Mouse (Mus musculus): ENCODE data around the gene Ssrp1.
A peak's percentile ranks its signal among the peaks of the same experiment; 100 is the strongest.

Gene Ssrp1

GRCm38 (mm10) chr2:85037047-85038026 lies at the start of gene Ssrp1, which contains the start of gene P2rx3:
Gene Ssrp1, plus strand, starts transcription at chr2:85037234.
Gene P2rx3, minus strand, starts transcription at chr2:85037462.
- DNase-seq (ENCODE audit: low spot score in 2 of 2): peak; percentile 94 to 95

DNA sequence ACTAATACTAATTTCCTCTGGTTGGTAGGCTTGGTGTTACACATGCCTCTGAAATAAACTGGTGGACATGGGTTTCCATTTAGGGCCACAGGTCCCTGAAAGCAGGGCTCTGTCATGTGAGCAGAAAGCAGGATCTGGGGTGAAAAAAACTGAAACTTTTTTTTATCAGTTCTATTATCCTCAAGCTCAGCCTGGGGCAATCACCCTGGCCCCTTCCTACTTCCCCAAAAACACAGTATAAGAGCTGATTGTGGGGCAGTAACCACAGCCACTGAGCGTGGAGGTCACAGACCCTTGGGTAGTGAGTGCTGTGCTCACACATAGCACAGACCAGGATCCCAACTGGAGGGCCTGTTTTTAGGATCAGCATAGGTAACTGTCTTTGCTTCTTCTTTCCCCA lies 49.1 kb upstream of the Ssrp1 start, which contains the start of gene Prg3:
Gene Prg3 (plus strand): TSS at position 286 of the 400 bp plus-strand sequence.
- DNase-seq (ENCODE audit: low spot score in 2 of 2): no peak

GRCm38 (mm10) chr2:84996376-84996775 lies 40.7 kb upstream of the Ssrp1 start:
- DNase-seq (ENCODE audit: low spot score in 2 of 2): no peak

- DNase-seq (ENCODE audit: low spot score in 2 of 2): no peak
Observed at GRCm38 (mm10) chr2:84999486-85000181, 37.4 kb upstream of the Ssrp1 start.

GRCm38 (mm10) chr2:85001497-85001896 lies 35.5 kb upstream of the Ssrp1 start:
- no peak for DNase-seq (ENCODE audit: low spot score in 2 of 2)

- no peak for DNase-seq (ENCODE audit: low spot score in 2 of 2)
Observed at GRCm38 (mm10) chr2:85002575-85002974, 34.5 kb upstream of the Ssrp1 start.

GRCm38 (mm10) chr2:85004341-85004740 lies 32.7 kb upstream of the Ssrp1 start:
- peak; percentile 42 to 68 for DNase-seq (ENCODE audit: low spot score in 2 of 2)

- no peak for DNase-seq (ENCODE audit: low spot score in 2 of 2)
Observed at GRCm38 (mm10) chr2:85006600-85006999, 30.4 kb upstream of the Ssrp1 start.

DNA sequence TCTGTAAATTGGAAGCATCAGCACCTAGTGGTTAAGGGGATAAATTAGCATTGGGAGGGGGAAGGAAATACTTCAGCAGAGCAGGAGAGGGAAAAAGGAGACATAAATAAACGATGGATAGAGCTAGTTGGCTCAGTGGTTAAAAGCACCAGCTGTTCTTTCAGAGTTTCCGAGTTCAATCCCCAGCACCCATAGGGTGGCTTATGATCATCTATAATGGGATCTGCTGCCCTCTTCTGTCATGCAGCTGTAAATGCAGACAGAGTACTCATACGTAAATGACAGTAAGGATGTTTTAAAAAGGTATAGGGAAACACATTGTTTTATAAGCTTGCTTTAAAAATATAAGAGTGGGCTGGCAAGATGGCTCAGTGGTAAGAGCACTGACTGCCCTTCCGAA lies 29.3 kb upstream of the Ssrp1 start:
- DNase-seq (ENCODE audit: low spot score in 2 of 2): peak in 1 of 2 experiments; percentile 32

GRCm38 (mm10) chr2:85009212-85009611 lies 27.8 kb upstream of the Ssrp1 start:
- DNase-seq (ENCODE audit: low spot score in 2 of 2): no peak

DNA sequence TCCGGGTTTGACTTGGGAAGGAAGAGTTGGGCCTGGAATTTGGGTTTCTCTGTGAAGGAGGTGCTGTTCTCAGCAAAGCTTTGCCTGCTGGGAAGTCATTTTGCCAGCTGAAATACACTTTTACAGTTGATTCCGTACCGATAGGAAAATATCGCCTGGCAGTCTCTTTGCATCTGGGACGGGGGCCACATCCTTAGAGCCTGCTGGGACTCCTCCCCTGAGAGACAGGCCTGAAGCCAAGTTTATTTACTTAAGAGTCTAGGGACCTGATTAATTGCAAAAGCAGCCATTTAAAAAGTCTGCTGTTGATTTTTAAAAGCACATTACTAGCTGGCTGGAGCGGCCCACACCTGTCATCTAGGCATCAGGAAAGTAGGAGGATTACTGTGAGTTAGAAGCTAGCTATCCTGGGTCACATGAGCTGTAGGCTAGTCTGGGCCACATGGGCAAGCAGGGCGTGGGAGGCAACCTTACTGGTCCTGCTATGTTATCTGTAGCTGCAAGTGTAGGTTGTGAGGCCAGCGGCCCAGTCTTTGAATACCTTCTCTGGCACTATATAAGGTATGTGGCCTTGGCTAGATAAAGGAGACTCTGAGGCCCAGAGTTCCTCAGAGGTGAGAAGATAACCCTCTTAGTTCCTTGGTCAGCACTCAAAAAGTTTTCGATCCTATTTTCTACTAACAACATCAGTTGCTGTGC lies 25.0 kb upstream of the Ssrp1 start:
- no peak for DNase-seq (ENCODE audit: low spot score in 2 of 2)

- DNase-seq (ENCODE audit: low spot score in 2 of 2): no peak
Observed at GRCm38 (mm10) chr2:85012679-85013078, 24.4 kb upstream of the Ssrp1 start.

DNA sequence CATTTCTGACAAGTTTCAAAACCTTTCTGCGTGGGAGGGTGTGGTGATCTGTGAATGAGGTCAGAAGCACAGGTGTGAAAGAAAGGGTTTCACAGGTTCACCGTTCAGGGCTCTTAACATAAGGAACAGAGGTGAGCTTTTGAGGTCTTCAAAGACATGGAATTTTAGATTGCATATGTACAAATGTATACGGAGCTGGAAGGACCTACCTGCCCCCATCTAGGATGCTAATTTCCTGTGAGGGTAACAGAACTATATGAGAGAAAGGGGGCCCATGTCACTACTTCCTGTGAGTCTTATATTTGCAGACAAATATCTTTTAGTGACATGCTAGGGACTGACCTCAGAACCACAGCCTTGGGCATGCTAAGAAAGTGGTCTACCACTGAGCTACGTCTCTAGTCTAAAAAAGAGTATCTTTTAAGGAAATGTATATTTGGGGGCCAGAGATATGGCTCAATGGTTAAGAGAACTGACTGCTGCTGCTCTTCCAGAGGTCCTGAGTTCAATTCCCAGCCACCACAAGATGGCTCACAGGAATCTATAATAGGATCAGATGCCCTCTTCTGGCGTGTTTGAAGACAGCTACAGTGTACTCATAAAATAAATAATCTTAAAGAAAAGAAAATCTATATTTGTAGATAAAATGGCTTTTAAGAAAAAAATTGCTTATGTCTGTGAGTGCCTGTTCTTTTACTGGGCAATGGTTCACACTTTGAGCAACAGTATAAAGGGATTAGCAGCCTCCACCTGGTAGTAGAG lies 23.0 kb upstream of the Ssrp1 start:
- no peak for DNase-seq (ENCODE audit: low spot score in 2 of 2)

- no peak for DNase-seq (ENCODE audit: low spot score in 2 of 2)
Observed at GRCm38 (mm10) chr2:85014588-85014982, 22.4 kb upstream of the Ssrp1 start.

- peak in 1 of 2 experiments; percentile 45 for DNase-seq (ENCODE audit: low spot score in 2 of 2)
Observed at GRCm38 (mm10) chr2:85022043-85022442, 15.0 kb upstream of the Ssrp1 start.

- no peak for DNase-seq (ENCODE audit: low spot score in 2 of 2)
Observed at GRCm38 (mm10) chr2:85026178-85026577, 10.9 kb upstream of the Ssrp1 start.

- DNase-seq (ENCODE audit: low spot score in 2 of 2): no peak
Observed at GRCm38 (mm10) chr2:85027281-85027680, 9.8 kb upstream of the Ssrp1 start.

DNA sequence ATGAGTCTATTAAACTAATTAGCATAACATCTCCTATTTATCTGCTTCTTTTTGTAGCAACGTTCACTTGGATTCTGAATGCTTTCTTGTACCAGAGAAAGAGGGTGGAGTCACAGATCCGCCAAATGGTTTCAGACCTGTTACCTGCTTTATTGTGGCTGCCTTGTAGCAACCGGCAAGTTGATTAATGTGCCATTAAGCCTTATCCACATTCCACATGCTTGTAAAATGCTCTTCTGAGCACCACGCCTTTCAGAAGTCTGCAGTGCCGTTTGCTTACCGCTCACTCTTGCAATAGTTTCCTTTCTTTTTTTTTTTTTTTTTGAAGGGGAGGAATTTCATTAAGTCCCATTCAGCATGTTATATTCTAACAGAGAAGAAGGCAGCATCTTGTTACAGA lies 7.1 kb upstream of the Ssrp1 start:
- no peak for DNase-seq (ENCODE audit: low spot score in 2 of 2)

DNA sequence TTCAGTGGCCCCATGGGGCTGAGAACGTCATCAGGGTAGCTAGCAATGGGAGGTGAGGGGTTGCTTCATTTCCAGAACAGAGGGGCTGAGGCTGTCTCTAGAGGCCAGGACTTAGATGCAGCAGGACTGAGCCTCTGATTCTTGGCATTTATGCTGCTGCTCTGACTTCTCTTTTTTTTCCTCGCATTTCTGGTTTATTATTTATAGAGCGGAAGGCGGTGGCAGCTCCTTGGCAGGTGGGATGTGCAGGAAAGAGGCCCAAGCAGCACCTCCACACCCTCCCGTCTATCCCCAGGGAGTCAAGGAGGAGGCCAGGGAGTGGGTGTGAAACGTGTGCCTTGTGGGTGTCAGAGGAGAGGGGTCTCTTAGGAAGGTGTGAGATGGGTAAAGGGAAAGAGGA lies 6.0 kb upstream of the Ssrp1 start:
- peak in 1 of 2 experiments; percentile 44 for DNase-seq (ENCODE audit: low spot score in 2 of 2)

GRCm38 (mm10) chr2:85033121-85033520 lies 3.9 kb upstream of the Ssrp1 start:
- no peak for DNase-seq (ENCODE audit: low spot score in 2 of 2)

- DNase-seq (ENCODE audit: low spot score in 2 of 2): no peak
Observed at GRCm38 (mm10) chr2:85034169-85034568, 2.9 kb upstream of the Ssrp1 start.

Data from frontal cortex, postnatal 36 days (tissue).